24 mouse cellular contexts compared by ENCODE assay signal in the genomic region with DNA sequence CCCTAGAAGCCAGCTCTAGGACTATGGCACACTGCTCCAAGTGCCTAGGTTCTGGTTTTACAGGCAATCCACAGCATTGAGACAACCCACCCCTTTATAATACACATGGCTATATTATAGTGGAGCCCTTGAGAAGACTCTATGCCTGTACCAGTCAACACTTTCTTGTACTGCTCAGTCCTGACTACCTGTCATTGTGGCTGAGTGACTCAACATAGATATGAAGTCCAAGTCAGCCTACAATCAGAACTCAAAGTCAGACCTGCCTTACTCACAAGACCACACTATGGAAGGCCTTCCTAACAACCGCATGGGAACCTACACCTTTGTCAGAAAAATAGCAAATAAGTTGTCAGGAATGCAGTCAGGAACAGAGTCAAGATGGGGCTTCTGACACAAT. TPM values are rescaled to one million over a fixed set of nuclear protein-coding genes. Genes with fewer than 3 reads are reported as not detected.
DNase-seq lines count a peak whose midpoint lies in the region; ATAC-seq and TF ChIP-seq lines count a peak whose summit lies in the region.
"Had no signal": no experiment of that assay in that cellular context is flagged by ENCODE, and none has a peak within 500 bp of the region (broad histone marks: within the 10 kb centered on the region; RNA-seq: fewer than 3 reads in every experiment).

No protein-coding gene starts in this region.

- H3K27me3 ChIP-seq in forebrain, embryonic 14.5 days (replicated peaks; ENCODE audit: control insufficient read depth, insufficient read depth, low read length) = no peaks in the 10 kb centered on the region
- H3K27me3 ChIP-seq in forebrain, embryonic 12.5 days = no peaks in the 10 kb centered on the region
- no peaks in the 10 kb centered on the region for H3K27me3 ChIP-seq in liver, embryonic 13.5 days
- no peaks in the 10 kb centered on the region for H3K27me3 ChIP-seq in small intestine, adult 2 months (ENCODE audit: control insufficient read depth, insufficient read depth, low read length)
- no peaks in the 10 kb centered on the region for H3K27me3 ChIP-seq in forebrain, postnatal 0 days (ENCODE audit: insufficient read depth, low read length)
- H3K27me3 ChIP-seq: CH12.LX; embryonic facial prominence, embryonic 12.5 days; heart, embryonic 15.5 days had no signal

- H3K9me3 ChIP-seq in forebrain, embryonic 14.5 days (replicated peaks; ENCODE audit: control insufficient read depth, low read length) = no peaks in the 10 kb centered on the region
- no peaks in the 10 kb centered on the region for H3K9me3 ChIP-seq in forebrain, embryonic 12.5 days
- no peaks in the 10 kb centered on the region for H3K9me3 ChIP-seq in liver, embryonic 13.5 days (replicated peaks)
- H3K9me3 ChIP-seq in forebrain, postnatal 0 days (ENCODE audit: low read length) = no peaks in the 10 kb centered on the region
- H3K9me3 ChIP-seq: embryonic facial prominence, embryonic 12.5 days; heart, embryonic 10.5 days; heart, embryonic 15.5 days; hindbrain, embryonic 10.5 days had no signal

- no peak for ATAC-seq in forebrain, embryonic 14.5 days
- no peak for ATAC-seq in forebrain, embryonic 12.5 days (ENCODE audit: low FRiP score)
- ATAC-seq in liver, embryonic 13.5 days (ENCODE audit: low read depth) = no peak
- no peak for ATAC-seq in forebrain, postnatal 0 days

- no peak for DNase-seq in forebrain, embryonic 14.5 days (ENCODE audit: low spot score)
- DNase-seq in 3T3-L1 (ENCODE audit: low read depth, low spot score) = peak; percentile 25
- no peak for DNase-seq in liver, embryonic 13.5 days
- no peak for DNase-seq in T-cell, adult 2 months (ENCODE audit: low spot score)
- DNase-seq in forebrain, postnatal 0 days = no peak
- DNase-seq: adrenal gland, adult 8-10 months; adrenal gland, postnatal 36 days; cerebellum, adult 2 months; cerebellum, postnatal 10 days; embryo, embryonic 11 days; gastrocnemius, postnatal 10 days; heart, adult 18-20 months had no signal

- H3K4me3 ChIP-seq in forebrain, embryonic 14.5 days (ENCODE audit: low read depth, low read length) = no peak overlapping the region
- no peak overlapping the region for H3K4me3 ChIP-seq in forebrain, embryonic 12.5 days (replicated peaks)
- H3K4me3 ChIP-seq in liver, embryonic 13.5 days (replicated peaks) = no peak overlapping the region
- no peak overlapping the region for H3K4me3 ChIP-seq in small intestine, adult 2 months (ENCODE audit: low read depth, low read length)
- H3K4me3 ChIP-seq in forebrain, postnatal 0 days (ENCODE audit: low read depth, low read length) = no peak overlapping the region
- H3K4me3 ChIP-seq: embryonic facial prominence, embryonic 12.5 days; heart, embryonic 10.5 days; heart, embryonic 15.5 days; hindbrain, embryonic 10.5 days had no signal

- 0 out of 2 replicates have a peak overlapping the region, but pooled peaks have one; percentile 7 for H3K9ac ChIP-seq in forebrain, embryonic 14.5 days (ENCODE audit: low read length)
- no peak overlapping the region for H3K9ac ChIP-seq in forebrain, embryonic 12.5 days
- peak overlapping the region; percentile 11; the same call in 1 of the 2 replicates for H3K9ac ChIP-seq in liver, embryonic 13.5 days
- no peak overlapping the region for H3K9ac ChIP-seq in forebrain, postnatal 0 days
- H3K9ac ChIP-seq: embryonic facial prominence, embryonic 12.5 days; heart, embryonic 15.5 days; hindbrain, embryonic 14.5 days had no signal

- peaks cover 35% of the 10 kb centered on the region for H3K36me3 ChIP-seq in forebrain, embryonic 14.5 days (ENCODE audit: control insufficient read depth, insufficient read depth, low read length)
- peaks cover 42% of the 10 kb centered on the region for H3K36me3 ChIP-seq in forebrain, embryonic 12.5 days (replicated peaks)
- H3K36me3 ChIP-seq in liver, embryonic 13.5 days = peaks cover 42% of the 10 kb centered on the region
- H3K36me3 ChIP-seq in small intestine, adult 2 months (ENCODE audit: control insufficient read depth, insufficient read depth, low read length) = peaks cover 10% of the 10 kb centered on the region; the same call in 1 of the 2 replicates
- peaks cover 16% of the 10 kb centered on the region for H3K36me3 ChIP-seq in forebrain, postnatal 0 days (ENCODE audit: insufficient read depth)

- no peak overlapping the region for H3K4me2 ChIP-seq in forebrain, embryonic 14.5 days (ENCODE audit: low read length)
- no peak overlapping the region for H3K4me2 ChIP-seq in forebrain, embryonic 12.5 days
- peak overlapping the region; percentile 35 for H3K4me2 ChIP-seq in liver, embryonic 13.5 days
- H3K4me2 ChIP-seq in forebrain, postnatal 0 days (ENCODE audit: low read depth) = no peak overlapping the region
- H3K4me2 ChIP-seq: embryonic facial prominence, embryonic 12.5 days; heart, embryonic 15.5 days; hindbrain, embryonic 14.5 days had no signal

- TF ChIP-seq POLR2A in small intestine, adult 2 months (IDR thresholded peaks at IDR 0.05; ENCODE audit: low read depth, low read length) = no peak

- no peak overlapping the region for H3K27ac ChIP-seq in forebrain, embryonic 14.5 days (ENCODE audit: low read depth, low read length)
- H3K27ac ChIP-seq in forebrain, embryonic 12.5 days = no peak overlapping the region
- H3K27ac ChIP-seq in liver, embryonic 13.5 days = peak overlapping the region; percentile 63
- H3K27ac ChIP-seq in small intestine, adult 2 months (ENCODE audit: insufficient read depth, low read depth, low read length) = peak overlapping the region; percentile 48; the same call in 1 of the 2 replicates
- H3K27ac ChIP-seq in forebrain, postnatal 0 days (ENCODE audit: low read depth, low read length) = no peak overlapping the region
- H3K27ac ChIP-seq: embryonic facial prominence, embryonic 12.5 days; heart, embryonic 10.5 days; heart, embryonic 15.5 days; hindbrain, embryonic 10.5 days; hindbrain, embryonic 14.5 days had no signal

- WGBS in forebrain, embryonic 14.5 days = 94% methylated on average over 1 of the region's 1 CpGs
- WGBS in forebrain, embryonic 12.5 days = 94% methylated on average over 1 of the region's 1 CpGs
- 82% methylated on average over 1 of the region's 1 CpGs for WGBS in liver, embryonic 13.5 days (ENCODE audit: insufficient replicate concordance)
- WGBS in small intestine, adult 2 months = 87% methylated on average over 1 of the region's 1 CpGs
- WGBS in forebrain, postnatal 0 days = 93% methylated on average over 1 of the region's 1 CpGs

- no peak for TF ChIP-seq CTCF in small intestine, adult 2 months (IDR thresholded peaks at IDR 0.05; ENCODE audit: extremely low read depth, insufficient read length, insufficient replicate concordance, low read depth, low read length)
- TF ChIP-seq CTCF in forebrain, postnatal 0 days (IDR thresholded peaks at IDR 0.05; ENCODE audit: low read depth) = no peak

- H3K4me1 ChIP-seq in forebrain, embryonic 14.5 days (ENCODE audit: control insufficient read depth, insufficient read depth, low read length) = peaks cover 20% of the 10 kb centered on the region
- peaks cover 34% of the 10 kb centered on the region for H3K4me1 ChIP-seq in forebrain, embryonic 12.5 days
- H3K4me1 ChIP-seq in liver, embryonic 13.5 days (replicated peaks) = peaks cover 77% of the 10 kb centered on the region
- peaks cover 20% of the 10 kb centered on the region for H3K4me1 ChIP-seq in small intestine, adult 2 months (ENCODE audit: control insufficient read depth, insufficient read depth, insufficient read length, low read length)
- peaks cover 11% of the 10 kb centered on the region for H3K4me1 ChIP-seq in forebrain, postnatal 0 days (ENCODE audit: insufficient read depth)

RNA-seq across cellular contexts. Expression of a gene that starts 3.7 kb away (rescaled TPM):
- polyA plus RNA-seq in forebrain, embryonic 14.5 days (2014; fragmentation: Nextera tagmentation; extraction: Ambion mirVana) = 126 and 142 TPM in 2 replicates
- 124 and 130 TPM in 2 replicates for polyA plus RNA-seq in forebrain, embryonic 12.5 days (2016; fragmentation: Nextera tagmentation; extraction: Ambion mirVana)
- 54.3 and 57.7 TPM in 2 replicates for polyA plus RNA-seq in liver, embryonic 13.5 days (2015; fragmentation: Nextera tagmentation; extraction: Ambion mirVana)
- polyA plus RNA-seq in small intestine, adult 2 months (2012; rRNA removed) = 10.1 and 19.7 TPM in 2 replicates
- total RNA-seq in forebrain, postnatal 0 days (2014; rRNA removed) = 55.4 and 69.6 TPM in 2 replicates
- 66.6 and 75.1 TPM in 2 replicates for polyA plus RNA-seq in forebrain, postnatal 0 days (2015; fragmentation: Nextera tagmentation; extraction: Ambion mirVana)

RNA-seq across cellular contexts. Expression of a gene that starts 43.3 kb away (rescaled TPM):
- polyA plus RNA-seq in forebrain, embryonic 14.5 days (2014; fragmentation: Nextera tagmentation; extraction: Ambion mirVana) = 3.9 and 4.5 TPM in 2 replicates
- polyA plus RNA-seq in forebrain, embryonic 12.5 days (2016; fragmentation: Nextera tagmentation; extraction: Ambion mirVana) = 1.3 and 1.5 TPM in 2 replicates
- 0.17 TPM in 1 of 2 replicates, not detected in the other for polyA plus RNA-seq in liver, embryonic 13.5 days (2015; fragmentation: Nextera tagmentation; extraction: Ambion mirVana)
- 0.66 and 1.0 TPM in 2 replicates for polyA plus RNA-seq in small intestine, adult 2 months (2012; rRNA removed)
- total RNA-seq in forebrain, postnatal 0 days (2014; rRNA removed) = 10.6 and 11.9 TPM in 2 replicates
- 11.4 and 13.2 TPM in 2 replicates for polyA plus RNA-seq in forebrain, postnatal 0 days (2015; fragmentation: Nextera tagmentation; extraction: Ambion mirVana)
- total RNA-seq: common myeloid progenitor, adult 5-6 weeks; gastrocnemius, postnatal 10 days; gastrocnemius, postnatal 4 days; heart, adult 18-20 months; heart, postnatal 25 days had no signal

RNA-seq across cellular contexts. Expression of a gene that starts 58.2 kb away (rescaled TPM):
- not detected in 2 replicates for polyA plus RNA-seq in forebrain, embryonic 14.5 days (2014; fragmentation: Nextera tagmentation; extraction: Ambion mirVana)
- polyA plus RNA-seq in forebrain, embryonic 12.5 days (2016; fragmentation: Nextera tagmentation; extraction: Ambion mirVana) = not detected in 2 replicates
- 3.2 and 3.4 TPM in 2 replicates for polyA plus RNA-seq in liver, embryonic 13.5 days (2015; fragmentation: Nextera tagmentation; extraction: Ambion mirVana)
- polyA plus RNA-seq in small intestine, adult 2 months (2012; rRNA removed) = 1,332 and 30,405 TPM in 2 replicates
- total RNA-seq in forebrain, postnatal 0 days (2014; rRNA removed) = not detected in 2 replicates
- not detected in 2 replicates for polyA plus RNA-seq in forebrain, postnatal 0 days (2015; fragmentation: Nextera tagmentation; extraction: Ambion mirVana)
- total RNA-seq: adrenal gland, adult 8-10 months; adrenal gland, postnatal 36 days; CH12.LX; common myeloid progenitor, adult 5-6 weeks; gastrocnemius, postnatal 10 days; gastrocnemius, postnatal 4 days; heart, adult 18-20 months; heart, postnatal 25 days had no signal
- polyA plus RNA-seq: embryonic facial prominence, embryonic 12.5 days; forebrain, embryonic 11.5 days; hindbrain, embryonic 10.5 days; hindbrain, embryonic 14.5 days had no signal

Comparison
In these comparisons a context has a peak if more than half of its experiments do, and no peak if none do; other contexts are left out.
1. H3K9ac ChIP-seq: peak in forebrain, embryonic 14.5 days (single experiment) and liver, embryonic 13.5 days (single experiment); none in forebrain, embryonic 12.5 days (single experiment) and forebrain, postnatal 0 days (single experiment).
2. H3K27ac ChIP-seq: peak in liver, embryonic 13.5 days (single experiment) and small intestine, adult 2 months (single experiment); none in forebrain, embryonic 14.5 days (single experiment), forebrain, embryonic 12.5 days (single experiment) and forebrain, postnatal 0 days (single experiment).
3. RNA of a gene that starts 58.2 kb away (polyA plus RNA-seq): 1,332 to 30,405 TPM in small intestine, adult 2 months; 3.2 to 3.4 TPM in liver, embryonic 13.5 days, not detected in forebrain, embryonic 14.5 days, not detected in forebrain, embryonic 12.5 days and not detected in forebrain, postnatal 0 days; every median in the first group is over 100 times any median in the second.